Mouse (Mus musculus): ENCODE results near the gene Gm21188. TPM values are rescaled to one million over a fixed set of nuclear protein-coding genes. Genes with fewer than 3 reads are reported as not detected.
A peak's percentile ranks its signal among the peaks of the same experiment; 100 is the strongest.
"Not testable (repeated sequence)": the region's sequence is repeated elsewhere in the genome, so short reads cannot be mapped to it uniquely, and the experiment has no call there.

Gm21188 gene
- total RNA-seq (2022): not detected

GRCm38 (mm10) chr13:120052085-120052484, at the start of gene Gm21188:
TSS of gene Gm21188 (minus strand) at chr13:120052194.
- DNase-seq (ENCODE audit: low spot score in 2 of 2): not testable (repeated sequence)

- not testable (repeated sequence) for DNase-seq (ENCODE audit: low spot score in 2 of 2)
Observed at GRCm38 (mm10) chr13:120099327-120099726, 47.3 kb upstream of the Gm21188 start.

- not testable (repeated sequence) for DNase-seq (ENCODE audit: low spot score in 2 of 2)
Observed at GRCm38 (mm10) chr13:120096938-120097256, 44.9 kb upstream of the Gm21188 start.

- not testable (repeated sequence) for DNase-seq (ENCODE audit: low spot score in 2 of 2)
Observed at GRCm38 (mm10) chr13:120096241-120096937, 44.4 kb upstream of the Gm21188 start.

GRCm38 (mm10) chr13:120092950-120093349, 41.0 kb upstream of the Gm21188 start:
- not testable (repeated sequence) for DNase-seq (ENCODE audit: low spot score in 2 of 2)

- not testable (repeated sequence) for DNase-seq (ENCODE audit: low spot score in 2 of 2)
Observed at GRCm38 (mm10) chr13:120079644-120080043, 27.6 kb upstream of the Gm21188 start.

- DNase-seq (ENCODE audit: low spot score in 2 of 2): not testable (repeated sequence)
Observed at GRCm38 (mm10) chr13:120070878-120071277, 18.9 kb upstream of the Gm21188 start.

- not testable (repeated sequence) for DNase-seq (ENCODE audit: low spot score in 2 of 2)
Observed at GRCm38 (mm10) chr13:120070012-120070598, 18.1 kb upstream of the Gm21188 start.

GRCm38 (mm10) chr13:120063439-120064089, 11.6 kb upstream of the Gm21188 start:
- DNase-seq (ENCODE audit: low spot score in 2 of 2): not testable (repeated sequence)

- DNase-seq (ENCODE audit: low spot score in 2 of 2): not testable (repeated sequence)
Observed at GRCm38 (mm10) chr13:120062903-120063302, 10.9 kb upstream of the Gm21188 start.

GRCm38 (mm10) chr13:120048608-120049007, 3.4 kb downstream of the Gm21188 start:
- DNase-seq (ENCODE audit: low spot score in 2 of 2): not testable (repeated sequence)

GRCm38 (mm10) chr13:120048186-120048585, 3.8 kb downstream of the Gm21188 start:
- DNase-seq (ENCODE audit: low spot score in 2 of 2): not testable (repeated sequence)

- DNase-seq (ENCODE audit: low spot score in 2 of 2): not testable (repeated sequence)
Observed at GRCm38 (mm10) chr13:120046422-120047209, 5.4 kb downstream of the Gm21188 start.

- DNase-seq (ENCODE audit: low spot score in 2 of 2): not testable (repeated sequence)
Observed at GRCm38 (mm10) chr13:120041145-120041544, 10.8 kb downstream of the Gm21188 start.

- DNase-seq (ENCODE audit: low spot score in 2 of 2): not testable (repeated sequence)
Observed at GRCm38 (mm10) chr13:120037881-120038280, 14.1 kb downstream of the Gm21188 start.

- not testable (repeated sequence) for DNase-seq (ENCODE audit: low spot score in 2 of 2)
Observed at GRCm38 (mm10) chr13:120036577-120037115, 15.3 kb downstream of the Gm21188 start.

GRCm38 (mm10) chr13:120035151-120035550, 16.8 kb downstream of the Gm21188 start:
- DNase-seq (ENCODE audit: low spot score in 2 of 2): not testable (repeated sequence)

GRCm38 (mm10) chr13:120034637-120035036, 17.4 kb downstream of the Gm21188 start:
- not testable (repeated sequence) for DNase-seq (ENCODE audit: low spot score in 2 of 2)

- DNase-seq (ENCODE audit: low spot score in 2 of 2): peak in 1 of 2 experiments; percentile 17
Observed at GRCm38 (mm10) chr13:120033516-120034190, 18.3 kb downstream of the Gm21188 start.

GRCm38 (mm10) chr13:120031676-120032075, 20.3 kb downstream of the Gm21188 start:
- peak in 1 of 2 experiments; percentile 37 for DNase-seq (ENCODE audit: low spot score in 2 of 2)

Measured in layer of hippocampus, adult 8-10 months (tissue).